Mouse (Mus musculus): ENCODE results near the gene Ranbp9.

Ranbp9 gene

GRCm38 (mm10) chr13:43452177-43452576 lies 28.9 kb downstream of the Ranbp9 start:
- no peak for DNase-seq (ENCODE audit: extremely low spot score)

GRCm38 (mm10) chr13:43450686-43451085 lies 30.4 kb downstream of the Ranbp9 start:
- no peak for DNase-seq (ENCODE audit: extremely low spot score)

- no peak for DNase-seq (ENCODE audit: extremely low spot score)
Observed at GRCm38 (mm10) chr13:43447721-43448120, 33.4 kb downstream of the Ranbp9 start.

- DNase-seq (ENCODE audit: extremely low spot score) = no peak
Observed at GRCm38 (mm10) chr13:43445754-43446153, 35.3 kb downstream of the Ranbp9 start.

DNA sequence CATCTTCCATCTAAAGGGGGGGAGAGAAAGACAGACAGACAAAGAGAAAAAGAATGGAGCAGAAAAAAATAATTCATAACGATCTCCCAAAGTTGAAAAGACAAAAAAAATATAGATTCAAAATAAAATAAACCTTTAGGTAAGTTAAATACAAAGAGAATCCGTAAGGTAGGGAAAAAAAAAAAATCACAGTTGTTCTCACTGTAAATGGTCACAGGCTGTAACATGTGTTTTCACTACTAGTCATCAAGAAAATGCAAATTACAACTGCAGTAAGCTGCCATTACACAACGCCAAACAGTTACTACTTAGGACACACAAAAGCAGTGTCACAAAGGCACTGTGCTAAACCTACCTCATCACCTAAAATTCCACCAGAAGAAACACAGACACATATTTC lies 36.4 kb downstream of the Ranbp9 start:
- no peak for DNase-seq (ENCODE audit: extremely low spot score)

DNA sequence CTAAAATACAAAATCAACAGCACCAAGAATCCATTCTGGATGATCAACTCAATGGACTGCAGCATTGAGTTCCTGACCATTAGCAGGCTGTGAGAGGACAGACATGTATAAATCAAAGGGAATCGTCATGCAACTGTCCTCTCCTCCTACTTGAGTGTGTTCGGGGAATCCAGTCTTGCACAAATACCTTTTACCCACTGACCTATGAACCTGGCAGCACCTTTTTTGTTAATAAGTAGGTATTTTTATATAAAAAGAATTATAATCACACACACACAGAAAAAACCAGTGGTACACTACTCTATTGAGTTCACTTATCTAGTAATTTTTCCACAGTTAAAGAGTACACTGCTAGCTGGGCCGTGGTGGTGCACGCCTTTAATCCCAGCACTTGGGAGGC lies 37.4 kb downstream of the Ranbp9 start:
- DNase-seq (ENCODE audit: extremely low spot score) = no peak

DNA sequence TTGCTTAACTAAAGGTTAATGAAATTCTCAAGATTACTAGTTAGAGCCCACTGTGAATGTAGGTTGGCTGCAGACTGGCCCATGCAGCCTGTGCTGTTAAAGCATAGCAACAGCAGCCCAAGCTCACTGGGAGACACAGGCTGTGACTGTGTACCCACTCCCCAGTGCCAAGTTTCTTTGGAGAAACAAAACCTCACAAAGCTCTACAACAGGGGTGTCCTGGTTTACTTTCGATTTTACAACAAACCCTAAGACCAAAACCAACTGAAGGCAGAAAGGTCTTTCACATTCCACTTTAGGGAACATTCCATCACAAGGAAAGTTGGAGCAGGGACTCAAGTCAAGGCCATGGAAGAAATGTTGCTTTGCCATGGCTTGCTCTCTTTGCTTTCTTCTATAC lies 38.5 kb downstream of the Ranbp9 start:
- no peak for DNase-seq (ENCODE audit: extremely low spot score)

GRCm38 (mm10) chr13:43440376-43440775 lies 40.7 kb downstream of the Ranbp9 start:
- no peak for DNase-seq (ENCODE audit: extremely low spot score)

DNA sequence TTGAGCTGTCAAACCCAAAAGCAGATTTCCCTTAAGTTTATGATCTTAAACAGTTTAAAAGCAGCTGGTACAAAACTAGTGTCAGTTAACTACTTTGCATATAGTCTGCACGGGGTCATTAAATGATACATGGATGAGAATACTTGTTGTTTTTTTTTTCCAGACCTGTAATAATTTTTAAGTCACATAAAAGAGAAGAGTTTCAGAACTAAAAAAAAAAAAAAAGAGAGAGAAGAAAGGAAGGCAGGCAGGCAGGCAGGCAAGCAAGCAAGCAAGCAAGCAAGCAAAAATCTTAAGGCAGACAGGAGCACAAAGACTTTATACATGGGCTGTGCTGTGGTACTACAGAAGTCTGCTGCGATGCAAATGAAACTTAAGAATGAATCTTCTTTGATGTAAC lies 47.7 kb downstream of the Ranbp9 start:
- no peak for DNase-seq (ENCODE audit: extremely low spot score)

DNA sequence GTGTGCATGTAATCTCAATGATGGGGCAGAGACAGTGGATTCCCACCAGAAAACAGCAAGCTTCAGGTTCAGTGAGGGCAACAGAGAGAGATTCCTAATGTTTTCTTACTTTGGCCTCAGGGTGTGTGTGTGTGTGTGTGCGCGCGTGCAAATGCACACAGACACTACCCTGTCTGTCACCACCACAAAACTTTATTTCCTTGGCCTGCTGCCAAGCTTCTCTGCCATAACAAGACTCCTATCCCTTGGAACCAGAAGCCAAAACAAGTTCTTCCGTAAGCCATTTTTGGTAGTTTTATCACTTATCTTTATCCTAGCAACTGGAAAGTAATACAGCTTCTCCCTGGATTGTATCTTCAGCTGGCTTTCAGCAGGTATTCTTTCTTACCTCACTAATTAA lies 52.6 kb downstream of the Ranbp9 start:
- no peak for DNase-seq (ENCODE audit: extremely low spot score)

DNA sequence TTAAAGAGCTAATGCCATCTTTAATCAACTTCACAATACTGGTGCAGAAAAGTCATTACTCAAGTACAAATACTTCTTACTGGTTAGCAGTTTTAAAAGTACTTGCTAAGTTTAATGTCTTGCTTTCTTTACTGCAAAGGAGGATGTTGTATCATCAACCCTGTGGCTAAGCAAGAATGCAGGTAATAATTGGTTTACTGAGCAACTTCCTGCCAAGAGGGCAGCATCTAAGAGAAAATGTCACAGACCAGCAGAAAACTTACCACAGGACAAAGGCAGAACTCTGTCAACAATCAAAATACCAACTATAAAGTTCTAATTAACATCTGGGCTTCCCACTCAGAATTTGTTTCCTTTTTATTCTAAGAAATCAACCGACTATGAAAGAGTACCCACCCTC lies 65.8 kb downstream of the Ranbp9 start:
- DNase-seq (ENCODE audit: extremely low spot score) = no peak

GRCm38 (mm10) chr13:43413611-43414010 lies 67.5 kb downstream of the Ranbp9 start:
- DNase-seq (ENCODE audit: extremely low spot score) = no peak

DNA sequence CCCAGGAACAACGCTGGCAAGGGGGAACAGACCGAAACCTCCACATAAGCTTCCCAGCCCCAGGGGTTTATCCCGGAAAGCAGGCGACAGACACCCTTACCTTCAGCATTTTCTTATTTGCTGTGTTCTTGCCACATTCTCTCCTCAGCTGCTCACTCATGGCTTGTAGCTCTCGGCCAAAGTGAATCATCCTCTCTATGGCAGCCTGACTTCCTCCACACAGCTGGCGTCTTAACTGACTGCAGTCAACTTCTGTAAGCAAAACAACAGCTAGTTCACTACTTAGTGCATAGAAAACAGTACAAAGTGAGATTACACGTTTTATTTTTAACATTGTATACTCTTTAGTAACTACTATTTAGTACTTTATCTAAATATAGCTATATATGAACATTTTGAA lies 68.8 kb downstream of the Ranbp9 start:
- no peak for DNase-seq (ENCODE audit: extremely low spot score)

GRCm38 (mm10) chr13:43399576-43399975 lies 81.5 kb downstream of the Ranbp9 start:
- no peak for DNase-seq (ENCODE audit: extremely low spot score)

GRCm38 (mm10) chr13:43398297-43399080 lies 82.6 kb downstream of the Ranbp9 start, which contains the start of gene Nol7:
Gene Nol7 (plus strand): TSS chr13:43398390.
- DNase-seq (ENCODE audit: extremely low spot score) = peak; percentile 97

DNA sequence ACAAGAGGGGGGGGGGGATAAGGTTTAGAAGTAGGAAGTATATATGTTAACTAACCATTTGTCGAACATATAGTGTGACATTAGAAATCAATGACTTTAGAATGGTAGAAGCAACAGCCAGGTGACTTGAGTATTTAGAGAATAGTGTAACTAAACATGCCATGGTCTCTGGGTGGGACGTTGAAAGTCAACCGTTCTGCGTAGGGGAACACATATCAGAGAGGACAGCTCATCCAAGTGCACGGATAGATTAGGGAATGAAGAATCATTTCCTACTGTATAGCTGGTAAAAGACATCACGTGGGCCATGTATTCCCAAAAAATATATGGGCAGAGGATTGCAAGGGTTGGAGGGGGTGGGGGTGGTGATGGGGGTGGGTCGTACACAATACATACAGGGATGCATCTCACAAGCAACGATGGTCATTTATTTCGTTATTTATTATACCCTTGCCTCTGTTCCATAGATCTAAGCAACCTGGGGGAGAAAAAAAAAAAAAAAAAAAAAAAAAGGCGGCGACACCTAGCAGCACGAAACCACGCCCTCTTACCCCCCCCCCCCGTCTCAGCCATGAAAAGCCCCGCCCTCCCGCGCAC lies 83.3 kb downstream of the Ranbp9 start:
- no peak for DNase-seq (ENCODE audit: extremely low spot score)

DNA sequence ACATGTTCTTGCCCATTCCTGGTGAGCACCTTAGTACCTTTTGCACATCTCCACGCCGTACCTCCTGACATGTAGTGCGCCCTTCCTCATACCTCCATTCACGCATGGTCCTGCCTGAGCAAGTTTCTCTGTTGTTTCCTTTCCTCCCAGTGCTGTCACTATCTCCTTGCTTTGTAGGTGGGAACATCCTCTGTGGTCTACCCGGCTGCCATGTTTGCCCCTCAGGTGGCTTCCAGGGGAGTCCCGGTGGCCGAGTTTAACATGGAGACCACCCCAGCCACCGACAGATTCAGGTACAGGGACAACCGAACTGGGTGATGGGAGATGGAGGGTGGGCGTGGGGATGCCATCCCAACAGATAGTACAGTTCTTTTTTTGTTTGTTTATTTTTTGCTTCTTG lies 95.8 kb downstream of the Ranbp9 start:
- no peak for DNase-seq (ENCODE audit: extremely low spot score)

GRCm38 (mm10) chr13:43379989-43380388 lies 101.1 kb downstream of the Ranbp9 start:
- DNase-seq (ENCODE audit: extremely low spot score) = no peak

GRCm38 (mm10) chr13:43374918-43375432 lies 106.1 kb downstream of the Ranbp9 start:
- DNase-seq (ENCODE audit: extremely low spot score) = no peak

DNA sequence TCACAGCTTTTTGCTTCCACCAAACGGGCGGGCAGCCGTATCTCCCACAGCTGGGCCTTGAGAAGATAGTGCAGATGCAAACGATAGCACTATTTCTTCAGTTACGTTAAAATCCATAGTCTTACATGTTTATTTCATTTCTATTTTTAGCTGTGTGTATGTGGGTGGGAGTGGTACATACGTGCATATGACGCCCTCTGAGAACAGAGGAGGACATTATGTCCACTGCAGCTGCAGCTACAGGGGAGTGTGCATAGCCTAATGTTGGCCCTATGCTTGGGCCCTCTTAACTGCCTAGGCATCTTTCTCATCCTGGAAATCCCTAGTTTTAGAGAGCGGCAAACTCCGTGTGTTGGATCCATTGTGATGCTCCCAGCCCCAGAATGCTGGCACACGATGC lies 106.9 kb downstream of the Ranbp9 start:
- DNase-seq (ENCODE audit: extremely low spot score) = no peak

GRCm38 (mm10) chr13:43372892-43373291 lies 108.2 kb downstream of the Ranbp9 start:
- no peak for DNase-seq (ENCODE audit: extremely low spot score)

DNA sequence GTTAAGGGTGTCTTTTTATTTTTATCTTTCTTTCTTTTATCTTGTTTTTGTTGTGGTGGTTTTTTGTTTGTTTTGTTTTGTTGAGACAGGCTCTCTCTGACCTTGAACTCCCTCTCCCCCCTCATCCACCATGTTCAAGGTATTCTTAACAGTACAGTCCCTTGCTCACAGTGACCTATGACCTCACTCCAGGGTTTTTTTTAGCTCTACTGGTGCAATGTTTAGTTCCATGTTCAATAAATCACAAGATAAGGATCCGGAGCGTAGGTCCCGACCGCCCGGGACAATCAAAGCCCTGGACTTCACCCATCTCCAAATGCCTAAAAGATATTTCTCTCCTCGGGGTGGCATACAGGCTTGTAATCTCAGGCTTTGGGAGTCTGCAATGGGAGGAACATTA lies 111.0 kb downstream of the Ranbp9 start:
- no peak for DNase-seq (ENCODE audit: extremely low spot score)

DNA sequence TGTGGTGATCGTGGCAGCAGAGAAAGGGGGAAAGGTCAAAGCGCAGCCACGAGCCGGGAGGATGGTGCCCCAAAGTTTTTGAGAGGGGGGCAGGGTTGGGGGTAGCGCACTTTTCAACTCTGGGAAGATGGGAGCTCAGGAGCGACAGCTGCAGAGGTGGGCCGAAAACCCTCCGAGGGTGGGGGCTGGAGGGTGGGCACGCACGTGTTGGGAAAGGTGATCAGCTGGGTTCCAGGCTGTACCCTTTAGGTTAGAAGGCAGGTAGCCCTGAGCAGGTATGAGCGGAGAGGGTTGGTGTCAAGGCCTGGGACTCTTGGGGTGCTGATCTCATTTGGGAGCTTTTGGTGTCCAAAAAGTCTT lies 115.3 kb downstream of the Ranbp9 start:
- no peak for DNase-seq (ENCODE audit: extremely low spot score)
